Mouse (Mus musculus) monocyte, adult 5-6 weeks (primary cell): ENCODE data around the gene Adamts17. TPM values are rescaled to one million over a fixed set of nuclear protein-coding genes. Genes with fewer than 3 reads are reported as not detected.
A peak's percentile ranks its signal among the peaks of the same experiment; 100 is the strongest.

Experiments used
- ATAC-seq: fragments of 153-309, 156-312 bp; replicated peaks from 2 replicates; pipeline ENCODE4 v1.8.0; 2017; ENCODE audit warnings: mild to moderate bottlenecking; ENCODE audit not compliant: low TSS enrichment, insufficient number of reproducible peaks, severe bottlenecking, poor library complexity, low FRiP score
- total RNA-seq: library from RNA; stranded (forward); fragments of 200-1000, 200-491, 200-594 nt; gene quantifications from 3 replicates; pipeline ENCODE4 v1.2.3, GENCODE M21; 2017

Gene Adamts17
- not detected in 3 replicates for total RNA-seq

GRCm38 (mm10) chr7:66839463-66840007, at the start of gene Adamts17:
Gene Adamts17, plus strand, starts transcription at chr7:66839735.
- ATAC-seq: peak; percentile 93

- no peak for ATAC-seq
These were observed 49.4 kb upstream of the Adamts17 start for GRCm38 (mm10) chr7:66789860-66790748.

- ATAC-seq: no peak
These were observed 48.5 kb upstream of the Adamts17 start for GRCm38 (mm10) chr7:66791022-66791421.

GRCm38 (mm10) chr7:66796909-66797308, 42.6 kb upstream of the Adamts17 start:
- ATAC-seq: no peak

GRCm38 (mm10) chr7:66797345-66797744, 42.2 kb upstream of the Adamts17 start:
- no peak for ATAC-seq

- ATAC-seq: no peak
These were observed 40.7 kb upstream of the Adamts17 start for GRCm38 (mm10) chr7:66798826-66799225.

GRCm38 (mm10) chr7:66800784-66801183, 38.8 kb upstream of the Adamts17 start:
- no peak for ATAC-seq

- no peak for ATAC-seq
These were observed 37.8 kb upstream of the Adamts17 start for GRCm38 (mm10) chr7:66801785-66802184.

GRCm38 (mm10) chr7:66803798-66804197, 35.7 kb upstream of the Adamts17 start:
- no peak for ATAC-seq

GRCm38 (mm10) chr7:66806801-66807200, 32.7 kb upstream of the Adamts17 start:
- no peak for ATAC-seq

- no peak for ATAC-seq
These were observed 29.1 kb upstream of the Adamts17 start for GRCm38 (mm10) chr7:66810436-66810835.

- no peak for ATAC-seq
These were observed 28.2 kb upstream of the Adamts17 start for GRCm38 (mm10) chr7:66811294-66811693.

- no peak for ATAC-seq
These were observed 27.2 kb upstream of the Adamts17 start for GRCm38 (mm10) chr7:66812289-66812688.

GRCm38 (mm10) chr7:66812737-66813136, 26.8 kb upstream of the Adamts17 start:
- ATAC-seq: no peak

- ATAC-seq: no peak
These were observed 26.4 kb upstream of the Adamts17 start for GRCm38 (mm10) chr7:66813172-66813571.

GRCm38 (mm10) chr7:66815526-66815925, 24.0 kb upstream of the Adamts17 start:
- ATAC-seq: no peak

GRCm38 (mm10) chr7:66820034-66820433, 19.5 kb upstream of the Adamts17 start:
- ATAC-seq: no peak

GRCm38 (mm10) chr7:66830803-66831202, 8.7 kb upstream of the Adamts17 start:
- no peak for ATAC-seq

- ATAC-seq: no peak
These were observed 8.2 kb upstream of the Adamts17 start for GRCm38 (mm10) chr7:66831295-66831694.
